Mouse (Mus musculus) limb, embryonic 12.5 days (tissue): ENCODE results near the gene Rab43. TPM values are rescaled to one million over a fixed set of nuclear protein-coding genes. Genes with fewer than 3 reads are reported as not detected.

ENCODE experiments used
- ATAC-seq: fragments of 200-750 bp; cut with Nextera tagmentation; 2 replicates; pipeline ENCODE4 v1.8.0; 2017; ENCODE audit warnings: low read depth, moderate TSS enrichment; ENCODE audit not compliant: insufficient number of reproducible peaks, insufficient read depth, low FRiP score, low TSS enrichment
- H3K27ac ChIP-seq: fragments of 300-500 bp; sonication (generic); 2 replicates; pipeline ENCODE4 v1.5.1; 2016; ENCODE audit warnings: mild to moderate bottlenecking, moderate library complexity
- H3K27me3 ChIP-seq: fragments of 300-500 bp; sonication (generic); 2 replicates; pipeline ENCODE4 v1.6.1; 2016; ENCODE audit warnings: mild to moderate bottlenecking, moderate library complexity
- H3K36me3 ChIP-seq: fragments of 300-500 bp; sonication (generic); 2 replicates; pipeline ENCODE4 v1.6.1; 2016; ENCODE audit warnings: mild to moderate bottlenecking, moderate library complexity
- H3K4me1 ChIP-seq: fragments of 300-500 bp; sonication (generic); replicated peaks from 2 replicates; pipeline ENCODE4 v1.6.1; 2016
- H3K4me2 ChIP-seq: fragments of 300-500 bp; sonication (generic); 2 replicates; pipeline ENCODE4 v1.6.1; 2016; ENCODE audit warnings: mild to moderate bottlenecking, moderate library complexity
- H3K4me3 ChIP-seq: fragments of 300-500 bp; sonication (generic); replicated peaks from 2 replicates; pipeline ENCODE4 v1.5.1; 2016; ENCODE audit warnings: mild to moderate bottlenecking
- H3K9ac ChIP-seq: fragments of 300-500 bp; sonication (generic); replicated peaks from 2 replicates; pipeline ENCODE4 v1.6.1; 2016; ENCODE audit warnings: mild to moderate bottlenecking, moderate library complexity
- H3K9me3 ChIP-seq: fragments of 300-500 bp; sonication (generic); 2 replicates; pipeline ENCODE4 v1.6.1; 2016; ENCODE audit warnings: mild to moderate bottlenecking, moderate library complexity
- WGBS: fragments of 180-500 bp; shearing (Covaris S2); methylation state at CpG from one replicate; pipeline ENCODE4 v1.1.7; 2016; 5-methylcytosine and 5-hydroxymethylcytosine counted together
- polyA plus RNA-seq: library from polyadenylated mRNA; unstranded; fragments of >200 nt; fragmentation: Nextera tagmentation; extraction: Ambion mirVana; gene quantifications from 2 replicates; pipeline ENCODE4 v1.2.1, GENCODE M21; 2016

The Rab43 gene
- polyA plus RNA-seq, 1 experiment from 2014 or later, result 10.0 TPM

GRCm38 (mm10) chr6:87746849-87747248 is 65.1 kb downstream of the Rab43 start:
- Histone ChIP-seq H3K4me1 (no peaks in the 10 kb centered on the region), H3K4me2 (no peak overlapping the region), H3K27me3 (no peaks in the 10 kb centered on the region), H3K9me3 (no peaks in the 10 kb centered on the region), H3K9ac (no peak overlapping the region), H3K4me3 (no peak overlapping the region), H3K27ac (no peak overlapping the region), H3K36me3 (no peaks in the 10 kb centered on the region)
- WGBS, result 77% methylated on average over 2 of the region's 2 CpGs
- ATAC-seq, result no peak

- Histone ChIP-seq H3K4me3 (no peak overlapping the region), H3K4me2 (no peak overlapping the region), H3K9ac (no peak overlapping the region), H3K9me3 (no peaks in the 10 kb centered on the region), H3K4me1 (no peaks in the 10 kb centered on the region), H3K27me3 (no peaks in the 10 kb centered on the region), H3K27ac (no peak overlapping the region), H3K36me3 (no peaks in the 10 kb centered on the region)
- 68% methylated on average over 3 of the region's 3 CpGs for WGBS
- no peak for ATAC-seq
Measured at GRCm38 (mm10) chr6:87746059-87746458, 65.9 kb downstream of the Rab43 start.

GRCm38 (mm10) chr6:87745301-87745700 is 66.7 kb downstream of the Rab43 start:
- H3K4me2 ChIP-seq, result no peak overlapping the region
- H3K36me3 ChIP-seq, result no peaks in the 10 kb centered on the region
- no peak overlapping the region for H3K27ac ChIP-seq
- no peaks in the 10 kb centered on the region for H3K4me1 ChIP-seq
- 39% methylated on average over 1 of the region's 1 CpGs for WGBS
- H3K27me3 ChIP-seq, result no peaks in the 10 kb centered on the region
- H3K9ac ChIP-seq, result no peak overlapping the region
- H3K4me3 ChIP-seq, result no peak overlapping the region
- H3K9me3 ChIP-seq, result no peaks in the 10 kb centered on the region
- no peak for ATAC-seq

GRCm38 (mm10) chr6:87744632-87745031 is 67.3 kb downstream of the Rab43 start:
- no peak overlapping the region for H3K4me3 ChIP-seq
- H3K27me3 ChIP-seq, result no peaks in the 10 kb centered on the region
- no peak overlapping the region for H3K4me2 ChIP-seq
- no peak overlapping the region for H3K9ac ChIP-seq
- H3K36me3 ChIP-seq, result no peaks in the 10 kb centered on the region
- H3K4me1 ChIP-seq, result no peaks in the 10 kb centered on the region
- WGBS, result 86% methylated on average over 3 of the region's 3 CpGs
- H3K9me3 ChIP-seq, result no peaks in the 10 kb centered on the region
- no peak overlapping the region for H3K27ac ChIP-seq
- no peak for ATAC-seq

GRCm38 (mm10) chr6:87743281-87743680 is 68.7 kb downstream of the Rab43 start:
- no peak overlapping the region for H3K4me2 ChIP-seq
- no peaks in the 10 kb centered on the region for H3K27me3 ChIP-seq
- H3K9ac ChIP-seq, result no peak overlapping the region
- H3K4me1 ChIP-seq, result no peaks in the 10 kb centered on the region
- H3K4me3 ChIP-seq, result no peak overlapping the region
- 78% methylated on average over 5 of the region's 5 CpGs for WGBS
- no peak overlapping the region for H3K27ac ChIP-seq
- ATAC-seq, result no peak
- H3K36me3 ChIP-seq, result no peaks in the 10 kb centered on the region
- H3K9me3 ChIP-seq, result no peaks in the 10 kb centered on the region

- Histone ChIP-seq H3K9me3 (no peaks in the 10 kb centered on the region), H3K36me3 (no peaks in the 10 kb centered on the region), H3K4me1 (no peaks in the 10 kb centered on the region), H3K4me2 (no peak overlapping the region), H3K27me3 (no peaks in the 10 kb centered on the region), H3K9ac (no peak overlapping the region), H3K4me3 (no peak overlapping the region), H3K27ac (no peak overlapping the region)
- ATAC-seq, result no peak
- WGBS, result 87% methylated on average over 5 of the region's 5 CpGs
Measured at GRCm38 (mm10) chr6:87742804-87743203, 69.2 kb downstream of the Rab43 start.

- H3K4me3 ChIP-seq, result no peak overlapping the region
- WGBS, result 90% methylated on average over 8 of the region's 8 CpGs
- no peak overlapping the region for H3K27ac ChIP-seq
- no peaks in the 10 kb centered on the region for H3K4me1 ChIP-seq
- H3K27me3 ChIP-seq, result no peaks in the 10 kb centered on the region
- H3K9me3 ChIP-seq, result no peaks in the 10 kb centered on the region
- no peak overlapping the region for H3K9ac ChIP-seq
- H3K4me2 ChIP-seq, result no peak overlapping the region
- no peak for ATAC-seq
- no peaks in the 10 kb centered on the region for H3K36me3 ChIP-seq
Measured at GRCm38 (mm10) chr6:87741978-87742377, 70.0 kb downstream of the Rab43 start.

GRCm38 (mm10) chr6:87740496-87740895 is 71.5 kb downstream of the Rab43 start:
- Histone ChIP-seq H3K4me1 (no peaks in the 10 kb centered on the region), H3K27ac (no peak overlapping the region), H3K4me2 (no peak overlapping the region), H3K9me3 (no peaks in the 10 kb centered on the region), H3K4me3 (no peak overlapping the region), H3K36me3 (no peaks in the 10 kb centered on the region), H3K27me3 (peaks cover 5% of the 10 kb centered on the region; the same call in 1 of the 2 replicates), H3K9ac (no peak overlapping the region)
- ATAC-seq, result no peak

- 38% methylated on average over 6 of the region's 6 CpGs for WGBS
Measured at GRCm38 (mm10) chr6:87739898-87740297, 72.1 kb downstream of the Rab43 start.

More at GRCm38 (mm10) chr6:87739898-87740297, 72.1 kb downstream of the Rab43 start:
- peaks cover 11% of the 10 kb centered on the region for H3K27me3 ChIP-seq
- ATAC-seq, result no peak
- H3K4me1 ChIP-seq, result no peaks in the 10 kb centered on the region
- H3K9me3 ChIP-seq, result no peaks in the 10 kb centered on the region
- H3K9ac ChIP-seq, result no peak overlapping the region
- no peak overlapping the region for H3K4me3 ChIP-seq
- no peak overlapping the region for H3K4me2 ChIP-seq
- no peak overlapping the region for H3K27ac ChIP-seq
- H3K36me3 ChIP-seq, result no peaks in the 10 kb centered on the region

Other genes starting within 250 kb of the Rab43 start
- 1.7 TPM in 2 replicates for gene Prokr1, start 221.4 kb downstream of the Rab43 start, polyA plus RNA-seq
- gene Aplf, start 140.0 kb downstream of the Rab43 start, polyA plus RNA-seq, result 13.0 and 13.8 TPM in 2 replicates
- 0.36 and 0.38 TPM in 2 replicates for gene Efcc1, start 81.3 kb downstream of the Rab43 start, polyA plus RNA-seq
- 2.7 and 3.3 TPM in 2 replicates for gene Gp9, start 34.1 kb downstream of the Rab43 start, polyA plus RNA-seq
- gene Gm45140, start 23.6 kb upstream of the Rab43 start, polyA plus RNA-seq, result 4.6 and 4.7 TPM in 2 replicates
- 62.2 and 67.4 TPM in 2 replicates for gene Isy1, start 26.6 kb upstream of the Rab43 start, polyA plus RNA-seq
- 1,117 and 1,149 TPM in 2 replicates for gene Cnbp, start 38.9 kb upstream of the Rab43 start, polyA plus RNA-seq
- gene Copg1, start 75.7 kb upstream of the Rab43 start, polyA plus RNA-seq, result 169 and 178 TPM in 2 replicates
- gene Hmces, start 101.8 kb upstream of the Rab43 start, polyA plus RNA-seq, result 71.9 and 72.1 TPM in 2 replicates
- gene H1fx, start 169.5 kb upstream of the Rab43 start, polyA plus RNA-seq, result 72.9 and 129 TPM in 2 replicates
- gene Rab7, start 233.1 kb upstream of the Rab43 start, polyA plus RNA-seq, result 154 and 171 TPM in 2 replicates